Mouse (Mus musculus): ENCODE results near the gene Usp31.

The Usp31 gene

GRCm38 (mm10) chr7:121707073-121707667 lies at the start of gene Usp31:
Gene Usp31 (minus strand): TSS chr7:121707253.
- DNase-seq (ENCODE audit: low read depth, low spot score) = peak; percentile 93

- DNase-seq (ENCODE audit: low read depth, low spot score) = no peak
These were observed 47.7 kb upstream of the Usp31 start for GRCm38 (mm10) chr7:121754748-121755147.

- no peak for DNase-seq (ENCODE audit: low read depth, low spot score)
These were observed 43.2 kb upstream of the Usp31 start for GRCm38 (mm10) chr7:121750244-121750643.

- DNase-seq (ENCODE audit: low read depth, low spot score) = no peak
These were observed 30.7 kb upstream of the Usp31 start for GRCm38 (mm10) chr7:121737511-121738415.

- peak; percentile 62 for DNase-seq (ENCODE audit: low read depth, low spot score)
These were observed 27.2 kb upstream of the Usp31 start, which contains the start of gene Scnn1g for GRCm38 (mm10) chr7:121734171-121734831. Gene Scnn1g (plus strand): TSS chr7:121734479.

GRCm38 (mm10) chr7:121730225-121730624 lies 23.2 kb upstream of the Usp31 start:
- DNase-seq (ENCODE audit: low read depth, low spot score) = peak; percentile 52

GRCm38 (mm10) chr7:121717031-121717430 lies 10.0 kb upstream of the Usp31 start:
- DNase-seq (ENCODE audit: low read depth, low spot score) = no peak

GRCm38 (mm10) chr7:121711171-121711570 lies 4.1 kb upstream of the Usp31 start:
- no peak for DNase-seq (ENCODE audit: low read depth, low spot score)

- no peak for DNase-seq (ENCODE audit: low read depth, low spot score)
These were observed 511 bp downstream of the Usp31 start for GRCm38 (mm10) chr7:121706411-121707072.

- no peak for DNase-seq (ENCODE audit: low read depth, low spot score)
These were observed 2.0 kb downstream of the Usp31 start for GRCm38 (mm10) chr7:121705051-121705450.

GRCm38 (mm10) chr7:121701983-121702382 lies 5.1 kb downstream of the Usp31 start:
- DNase-seq (ENCODE audit: low read depth, low spot score) = no peak

GRCm38 (mm10) chr7:121700480-121700879 lies 6.6 kb downstream of the Usp31 start:
- no peak for DNase-seq (ENCODE audit: low read depth, low spot score)

GRCm38 (mm10) chr7:121699218-121699617 lies 7.8 kb downstream of the Usp31 start:
- no peak for DNase-seq (ENCODE audit: low read depth, low spot score)

- no peak for DNase-seq (ENCODE audit: low read depth, low spot score)
These were observed 9.5 kb downstream of the Usp31 start for GRCm38 (mm10) chr7:121697574-121697973.

- no peak for DNase-seq (ENCODE audit: low read depth, low spot score)
These were observed 9.9 kb downstream of the Usp31 start for GRCm38 (mm10) chr7:121697170-121697569.

GRCm38 (mm10) chr7:121691803-121692202 lies 15.2 kb downstream of the Usp31 start:
- DNase-seq (ENCODE audit: low read depth, low spot score) = no peak

- DNase-seq (ENCODE audit: low read depth, low spot score) = no peak
These were observed 17.7 kb downstream of the Usp31 start for GRCm38 (mm10) chr7:121689338-121689737.

GRCm38 (mm10) chr7:121685140-121685984 lies 21.7 kb downstream of the Usp31 start:
- DNase-seq (ENCODE audit: low read depth, low spot score) = no peak

GRCm38 (mm10) chr7:121681191-121681590 lies 25.9 kb downstream of the Usp31 start:
- no peak for DNase-seq (ENCODE audit: low read depth, low spot score)

- no peak for DNase-seq (ENCODE audit: low read depth, low spot score)
These were observed 29.8 kb downstream of the Usp31 start for GRCm38 (mm10) chr7:121677105-121677753.

All from embryo, embryonic 11.5 days (tissue).